15 mouse cellular contexts compared by ENCODE assay signal in genomic region chr13:110450056-110450455, GRCm38 (mm10).
"Had no signal": no experiment of that assay in that cellular context is flagged by ENCODE, and none has a peak within 500 bp of the region (broad histone marks: within the 10 kb centered on the region; RNA-seq: fewer than 3 reads in every experiment).

No protein-coding gene starts in this region.

- H3K36me3 ChIP-seq: neural tube, embryonic 15.5 days; stomach, embryonic 15.5 days had no signal

- DNase-seq: retina, postnatal 1 day; right cerebral cortex, adult 18-20 months; right cerebral cortex, postnatal 14 days; right cerebral cortex, postnatal 25 days; right cerebral cortex, postnatal 4 days; spleen, adult 18-20 months; thymus, adult 18-20 months; thymus, adult 2 months; thymus, postnatal 14 days; thymus, postnatal 25 days; thymus, postnatal 36 days; thymus, postnatal 4 days had no signal

- H3K4me1 ChIP-seq: neural tube, embryonic 15.5 days had no signal

- H3K27me3 ChIP-seq: neural tube, embryonic 15.5 days; stomach, embryonic 15.5 days had no signal

- H3K9me3 ChIP-seq: neural tube, embryonic 15.5 days; stomach, embryonic 15.5 days had no signal

- H3K4me3 ChIP-seq: neural tube, embryonic 15.5 days; stomach, embryonic 15.5 days had no signal

- H3K27ac ChIP-seq: neural tube, embryonic 15.5 days; stomach, embryonic 15.5 days; stomach, postnatal 0 days had no signal

- H3K9ac ChIP-seq: neural tube, embryonic 15.5 days; stomach, embryonic 15.5 days had no signal

- H3K4me2 ChIP-seq: neural tube, embryonic 15.5 days; stomach, embryonic 15.5 days had no signal
